Mouse (Mus musculus): ENCODE measurements around the gene Capn10.

The Capn10 gene

DNA sequence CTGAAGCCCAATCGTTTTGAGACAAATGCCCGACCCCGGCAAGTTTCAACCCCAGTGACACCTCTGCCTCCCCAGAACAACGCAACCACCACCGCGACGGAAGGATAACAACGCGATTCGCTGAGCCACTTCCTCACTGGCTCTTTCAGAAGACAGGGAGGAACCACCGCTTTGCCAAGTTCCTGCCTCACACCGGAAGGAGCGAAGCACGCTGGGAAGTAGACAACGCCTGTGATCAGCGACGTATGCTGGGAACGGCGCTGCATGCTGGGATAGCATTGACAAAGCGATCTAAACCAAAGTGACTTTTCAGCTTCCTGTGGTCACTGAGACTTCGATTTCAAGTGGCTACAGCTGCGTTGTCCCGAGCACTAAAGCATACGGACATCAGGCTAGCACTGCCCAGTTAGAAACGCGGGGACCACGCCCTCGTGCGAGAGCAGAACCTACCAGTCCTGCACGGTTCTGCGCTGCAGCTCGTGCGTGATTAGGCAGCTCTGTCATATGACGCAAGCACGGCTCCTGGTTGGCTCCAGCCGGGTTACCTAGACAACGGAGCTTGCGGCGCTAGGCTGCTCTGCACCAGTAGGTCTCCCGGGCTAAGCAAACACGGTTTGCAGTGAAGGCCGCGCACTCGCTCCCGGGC lies at the start of gene Capn10:
Gene Capn10, plus strand, starts transcription at position 195 of the 646 bp plus-strand sequence.
- peak; percentile 98 for DNase-seq (ENCODE audit: low read depth, low spot score)

DNA sequence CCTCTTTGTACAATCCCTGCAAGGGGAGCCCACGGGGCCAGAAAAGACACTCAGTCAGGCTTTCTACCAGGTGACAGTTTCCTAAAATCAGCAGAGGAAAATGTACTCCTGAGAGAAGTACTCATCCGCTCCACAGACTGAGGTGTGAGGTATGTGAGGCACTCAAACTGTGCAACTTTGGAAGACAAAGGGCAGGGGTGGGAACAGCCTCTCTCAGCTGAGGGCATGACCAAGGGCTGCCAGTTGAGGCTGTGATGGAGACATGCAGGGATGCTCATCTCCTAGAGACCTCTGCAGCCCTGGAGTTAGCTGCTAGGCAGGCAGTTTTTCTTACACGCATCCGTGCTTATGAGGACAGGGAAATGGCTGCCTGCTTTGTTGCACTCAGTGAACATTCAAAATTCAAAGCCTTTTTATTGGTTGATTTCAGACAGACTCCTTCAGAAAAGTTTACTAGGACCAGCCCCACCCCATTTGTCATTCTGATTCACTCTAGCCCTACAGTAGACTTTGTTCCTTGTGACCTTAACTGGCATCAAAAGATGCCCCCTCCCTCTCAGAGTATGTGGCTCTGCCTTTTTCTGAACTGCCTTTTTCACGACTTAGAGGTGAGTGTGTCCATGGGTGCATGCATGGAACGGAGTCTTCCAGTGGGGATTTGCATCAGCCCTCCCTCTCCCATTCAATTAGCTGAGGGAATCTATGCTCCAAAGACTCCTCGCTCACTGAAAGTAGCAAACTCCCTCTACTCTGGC lies 45.1 kb upstream of the Capn10 start:
- DNase-seq (ENCODE audit: low read depth, low spot score), result no peak

DNA sequence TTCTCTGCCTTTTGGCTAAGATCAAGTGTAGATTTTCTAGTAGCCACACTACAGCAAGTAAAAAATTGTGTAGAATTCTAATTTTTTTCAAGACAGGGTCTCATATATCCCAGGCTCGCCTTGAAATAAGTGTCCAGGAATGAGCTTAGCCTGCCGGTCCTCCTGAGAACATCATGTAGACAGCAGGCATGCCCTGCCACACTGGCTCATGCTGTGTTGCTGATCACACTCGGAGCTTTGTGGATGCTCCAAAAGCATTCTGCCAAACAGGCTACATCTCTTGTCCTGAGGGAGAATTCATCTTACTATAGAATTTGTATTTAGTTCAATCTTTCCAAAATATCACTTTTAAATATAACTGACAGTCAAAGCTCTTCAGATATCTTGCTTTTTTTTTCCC lies 41.4 kb upstream of the Capn10 start:
- DNase-seq (ENCODE audit: low read depth, low spot score), result no peak

DNA sequence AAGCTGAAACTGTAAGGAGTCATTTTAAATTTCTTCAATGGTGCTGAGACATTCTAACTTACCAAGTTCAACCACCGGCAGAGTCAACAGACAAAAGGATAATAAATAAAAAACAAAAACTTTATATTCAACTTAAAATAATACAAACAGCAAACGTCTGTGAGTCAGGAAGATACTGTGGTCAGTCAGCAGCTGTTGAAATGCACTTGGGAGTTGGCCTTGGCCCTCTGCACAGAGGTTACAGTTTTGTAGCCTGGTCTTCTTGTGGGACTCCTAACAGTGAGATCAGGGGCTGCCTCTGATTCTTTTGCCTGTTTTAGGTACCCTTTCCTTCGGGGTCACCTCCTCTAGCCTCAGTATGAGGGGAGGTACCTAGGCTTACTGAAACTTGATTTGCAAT lies 40.3 kb upstream of the Capn10 start:
- DNase-seq (ENCODE audit: low read depth, low spot score), result no peak

DNA sequence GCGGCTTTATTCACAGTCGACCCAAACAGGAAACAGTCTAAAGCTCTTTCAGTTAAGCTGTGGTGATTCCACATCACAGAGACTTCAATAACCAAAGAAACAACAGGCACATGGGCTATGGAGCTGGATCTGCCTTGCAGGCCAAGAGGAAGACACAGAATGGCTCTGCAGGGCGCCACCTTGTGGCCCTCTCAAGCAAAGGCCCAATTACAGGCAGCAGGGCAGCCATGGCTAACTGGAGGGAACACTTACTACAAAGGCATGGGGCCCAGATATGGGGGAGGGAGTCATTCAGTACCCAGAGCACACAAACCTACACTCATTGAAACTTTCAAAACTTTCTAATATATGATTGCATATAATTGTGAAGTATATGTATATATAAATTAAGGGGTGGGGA lies 39.1 kb upstream of the Capn10 start:
- DNase-seq (ENCODE audit: low read depth, low spot score), result peak; percentile 76

DNA sequence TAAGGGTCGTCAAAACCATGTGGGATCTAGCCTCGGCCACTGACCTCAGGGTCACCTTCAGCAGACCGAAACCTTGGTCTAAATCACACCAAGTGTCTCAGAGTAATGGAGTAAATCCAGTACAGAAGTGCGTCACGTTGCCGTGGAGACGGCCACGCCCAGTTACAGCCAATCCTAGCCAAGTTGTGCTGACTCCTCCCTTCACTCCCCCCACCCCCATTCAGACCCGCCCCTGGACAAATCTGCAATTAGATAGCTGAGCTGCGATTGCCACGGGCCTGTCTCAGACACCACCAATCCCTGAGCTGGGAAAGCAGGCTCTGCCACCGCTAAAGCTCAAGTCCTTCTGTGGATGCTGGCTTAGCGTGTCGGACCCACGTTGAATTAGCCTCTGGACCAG lies 31.4 kb upstream of the Capn10 start, which contains the start of gene Ankmy1:
Gene Ankmy1, minus strand, starts transcription at position 121 of the 400 bp plus-strand sequence.
- DNase-seq (ENCODE audit: low read depth, low spot score), result no peak

DNA sequence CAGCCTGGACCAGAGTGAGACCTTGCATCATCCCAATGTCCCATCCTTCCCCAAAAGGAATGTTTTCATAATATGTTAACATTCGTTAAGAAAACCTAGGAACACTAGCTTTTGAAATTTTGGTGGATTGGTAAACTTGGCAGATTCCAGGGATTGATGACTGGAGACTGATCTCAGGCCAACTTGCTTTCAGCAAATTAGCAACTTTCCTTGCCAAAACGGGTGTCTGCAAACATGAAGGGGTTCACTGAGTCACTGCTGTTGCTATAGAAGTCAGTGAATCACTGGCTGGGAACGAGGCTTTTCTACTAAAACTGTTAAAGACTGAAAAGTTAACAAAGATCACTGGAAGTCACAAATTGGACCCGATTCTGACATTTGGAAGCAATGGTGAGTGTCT lies 30.5 kb upstream of the Capn10 start:
- DNase-seq (ENCODE audit: low read depth, low spot score), result no peak

DNA sequence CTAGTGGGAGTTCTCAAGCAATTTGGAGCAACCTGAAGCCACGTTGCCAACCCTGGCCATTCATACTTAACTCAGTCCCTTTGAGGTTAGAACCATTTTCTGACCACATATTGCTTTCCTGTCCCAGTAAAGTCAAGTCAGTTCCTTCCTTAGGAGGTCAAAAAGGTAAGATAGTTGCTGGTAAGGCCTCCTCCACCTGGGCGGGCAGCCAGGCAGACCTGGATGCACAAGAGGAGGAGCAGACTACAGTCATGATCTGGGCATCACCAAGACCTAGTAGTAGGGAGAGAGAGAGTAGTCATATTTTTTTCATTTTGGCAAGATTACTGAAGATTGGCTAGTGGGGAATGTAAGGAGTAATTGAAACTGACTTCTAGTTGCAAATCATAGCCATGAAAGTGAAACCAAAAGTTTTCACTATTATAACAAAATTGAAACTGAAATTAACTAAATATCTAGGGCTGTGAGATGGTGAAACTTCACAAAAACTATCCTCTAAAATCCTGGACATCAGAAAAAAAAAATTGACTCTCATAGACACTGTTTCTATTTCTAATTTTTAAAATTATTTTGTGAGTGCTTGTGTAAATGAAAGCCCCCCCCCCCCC lies 28.4 kb upstream of the Capn10 start:
- peak; percentile 45 for DNase-seq (ENCODE audit: low read depth, low spot score)

DNA sequence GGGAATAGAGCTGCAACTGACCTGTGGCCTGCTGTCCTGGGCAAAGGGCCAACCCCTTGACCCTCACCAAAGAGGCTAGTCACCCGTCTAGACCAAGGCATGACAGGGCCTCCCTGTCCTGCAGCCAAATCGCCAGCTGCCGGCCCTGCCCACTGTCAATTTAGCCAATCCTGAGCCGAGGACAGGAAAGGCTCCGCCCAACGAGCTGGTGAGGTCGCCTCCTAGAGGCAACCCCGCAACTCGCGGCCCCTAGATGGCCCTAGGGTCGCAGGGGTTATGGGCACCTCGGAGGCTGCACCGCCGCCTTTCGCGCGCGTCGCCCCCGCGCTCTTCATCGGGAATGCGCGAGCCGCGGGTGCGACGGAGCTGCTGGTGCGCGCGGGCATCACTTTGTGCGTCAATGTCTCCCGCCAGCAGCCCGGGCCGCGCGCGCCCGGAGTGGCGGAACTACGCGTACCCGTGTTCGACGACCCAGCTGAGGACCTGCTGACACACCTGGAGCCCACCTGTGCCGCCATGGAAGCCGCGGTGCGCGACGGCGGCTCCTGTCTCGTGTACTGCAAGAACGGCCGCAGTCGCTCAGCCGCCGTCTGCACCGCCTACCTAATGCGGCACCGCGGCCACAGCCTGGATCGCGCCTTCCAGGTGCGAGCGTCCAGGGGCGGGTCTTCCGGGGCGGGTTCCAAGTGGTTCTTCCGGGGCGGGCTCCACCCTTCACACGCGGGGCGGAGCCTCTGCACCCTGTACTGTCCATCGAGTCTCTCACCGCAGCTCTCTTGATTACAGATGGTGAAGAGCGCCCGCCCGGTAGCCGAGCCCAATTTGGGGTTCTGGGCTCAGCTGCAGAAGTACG lies 27.2 kb upstream of the Capn10 start, which contains the start of gene Dusp28:
Gene Dusp28, plus strand, starts transcription at position 203 of the 853 bp plus-strand sequence.
- peak; percentile 92 for DNase-seq (ENCODE audit: low read depth, low spot score)

DNA sequence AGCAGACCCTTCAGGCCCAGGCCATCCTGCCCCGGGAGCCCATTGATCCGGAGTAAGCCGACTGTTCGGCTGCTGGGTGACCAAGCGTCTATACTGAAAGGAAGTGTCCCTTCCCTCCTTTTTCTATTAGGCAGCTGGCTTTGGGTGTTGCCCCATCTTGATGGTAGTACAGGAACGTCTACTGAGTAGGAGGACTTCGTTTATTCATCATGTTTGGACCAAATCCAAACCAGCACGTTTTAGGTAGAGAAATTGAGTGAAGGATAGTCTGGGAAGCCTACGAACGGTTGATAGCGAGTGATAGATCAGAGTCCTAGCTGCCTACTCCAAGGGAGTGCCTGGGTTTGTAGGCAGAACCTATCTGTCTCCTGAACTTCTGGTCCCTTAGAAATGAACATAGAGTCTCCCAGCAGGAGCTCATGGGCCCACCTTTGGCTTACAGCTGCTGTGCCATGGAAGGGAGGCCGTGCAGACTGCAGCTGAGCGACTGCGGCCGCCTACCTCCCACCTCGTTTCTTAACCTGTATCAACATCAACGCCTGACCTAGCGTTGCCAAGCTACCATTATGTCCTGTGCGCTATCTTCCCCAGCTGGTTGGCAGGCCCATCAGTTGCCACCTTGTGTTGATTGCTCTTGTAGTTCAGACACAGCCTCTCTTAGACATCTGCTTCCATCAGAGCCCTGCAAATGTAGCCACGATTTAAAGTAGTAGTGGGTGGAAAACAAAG lies 26.4 kb upstream of the Capn10 start:
- no peak for DNase-seq (ENCODE audit: low read depth, low spot score)

DNA sequence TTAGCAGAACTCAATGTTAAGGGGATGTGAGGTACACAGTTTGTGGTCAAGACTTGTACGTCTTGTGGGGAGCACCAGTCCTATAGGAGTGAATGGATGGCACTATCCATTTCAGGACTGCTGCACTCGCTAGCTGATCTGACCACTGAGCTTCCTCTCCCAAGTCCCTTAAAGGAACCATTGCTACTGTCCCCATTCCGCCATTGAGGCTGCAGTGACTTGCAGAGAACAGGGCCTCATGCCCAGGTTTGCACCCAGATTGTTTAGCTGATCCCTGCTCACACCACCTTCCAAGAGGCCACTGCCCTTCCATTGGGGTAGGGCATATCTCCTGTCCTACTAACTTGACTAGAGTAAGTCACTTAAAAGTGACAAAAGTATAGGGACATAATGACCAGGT lies 25.5 kb upstream of the Capn10 start:
- DNase-seq (ENCODE audit: low read depth, low spot score), result no peak

DNA sequence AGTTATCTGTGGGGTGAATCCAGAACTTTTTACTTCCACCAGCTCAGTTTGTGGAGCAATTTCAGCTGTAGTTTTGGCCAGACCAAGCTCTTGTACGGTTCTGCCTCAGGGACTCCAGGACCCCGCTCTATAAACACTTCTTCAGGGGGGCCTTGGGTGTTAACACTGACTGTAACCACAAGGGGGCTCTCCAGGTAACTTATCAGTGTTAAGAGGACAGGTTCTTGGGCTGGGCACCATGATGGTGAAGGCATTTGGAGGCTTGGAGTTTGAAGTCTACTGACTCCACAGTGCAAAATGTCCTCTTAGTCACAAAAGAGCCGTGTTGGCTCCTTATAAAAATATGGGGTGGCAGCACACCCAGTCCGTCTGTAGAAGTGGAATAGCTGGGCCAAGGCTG lies 25.1 kb upstream of the Capn10 start:
- DNase-seq (ENCODE audit: low read depth, low spot score), result peak; percentile 58

DNA sequence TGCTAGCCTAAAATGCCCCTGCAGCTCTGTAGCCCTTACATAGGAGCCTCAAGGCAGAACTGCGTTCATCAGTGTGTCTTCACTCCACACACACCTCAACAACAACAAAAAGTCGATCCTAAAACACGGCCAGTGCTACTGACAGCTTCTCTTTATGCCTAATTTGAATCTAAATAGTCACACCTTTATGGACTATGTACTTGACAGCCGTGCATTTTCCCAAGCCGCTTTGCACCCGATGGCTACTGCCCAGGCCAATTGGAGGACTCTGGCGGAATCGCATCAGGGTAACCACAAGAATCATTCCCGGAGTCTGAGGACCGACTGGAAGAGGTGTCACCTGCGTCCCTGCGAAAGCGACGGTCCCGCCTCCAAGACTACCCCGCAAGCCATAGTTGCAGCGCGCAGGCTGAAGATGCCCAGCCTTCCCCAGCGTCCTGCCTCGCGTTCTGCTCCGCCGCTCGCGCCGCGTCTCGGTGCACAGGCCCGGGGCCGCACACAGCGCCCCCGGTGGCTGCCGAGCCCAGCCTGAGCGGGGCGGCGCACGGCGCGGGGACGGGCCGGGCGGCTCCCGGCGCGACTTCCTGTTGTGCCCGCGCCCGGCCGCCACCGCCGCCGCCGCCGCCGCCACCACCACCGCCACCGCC lies 23.8 kb upstream of the Capn10 start, which contains the start of gene Rnpepl1:
Gene Rnpepl1, plus strand, starts transcription at position 545 of the 647 bp plus-strand sequence.
- peak; percentile 84 for DNase-seq (ENCODE audit: low read depth, low spot score)

DNA sequence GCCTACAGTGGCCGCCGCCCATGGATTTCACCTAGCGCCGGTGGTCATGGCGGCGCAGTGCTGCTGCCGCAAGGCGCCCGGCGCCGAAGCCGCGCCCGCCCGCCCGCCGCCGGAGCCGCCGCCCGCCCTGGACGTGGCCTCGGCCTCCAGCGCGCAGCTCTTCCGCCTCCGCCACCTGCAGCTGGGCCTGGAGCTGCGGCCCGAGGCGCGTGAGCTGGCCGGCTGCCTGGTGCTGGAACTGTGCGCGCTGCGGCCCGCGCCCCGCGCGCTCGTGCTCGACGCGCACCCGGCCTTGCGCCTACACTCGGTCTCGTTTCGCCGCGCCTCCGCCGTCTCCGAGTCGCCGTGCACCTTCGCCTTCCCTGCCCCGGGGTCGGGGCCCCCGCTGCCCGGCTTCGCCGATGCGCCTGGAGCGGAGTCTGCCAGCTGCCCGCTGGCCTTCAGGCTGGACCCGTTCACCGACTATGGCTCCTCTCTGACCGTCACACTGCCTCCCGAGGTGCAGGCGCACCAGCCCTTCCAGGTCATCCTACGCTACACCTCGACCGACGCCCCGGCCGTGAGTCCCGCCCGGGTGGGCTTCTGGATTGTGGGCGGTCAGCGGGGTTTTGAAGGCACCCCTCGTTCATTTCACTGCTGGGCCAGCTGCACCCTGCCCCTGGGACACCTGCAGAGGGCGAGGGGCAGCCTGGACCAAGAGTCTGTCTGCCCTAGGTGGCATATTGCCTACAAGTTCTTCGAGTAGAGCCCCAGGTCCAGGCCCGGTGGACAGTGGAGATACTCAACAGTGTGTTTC lies 23.1 kb upstream of the Capn10 start:
- peak; percentile 64 for DNase-seq (ENCODE audit: low read depth, low spot score)

DNA sequence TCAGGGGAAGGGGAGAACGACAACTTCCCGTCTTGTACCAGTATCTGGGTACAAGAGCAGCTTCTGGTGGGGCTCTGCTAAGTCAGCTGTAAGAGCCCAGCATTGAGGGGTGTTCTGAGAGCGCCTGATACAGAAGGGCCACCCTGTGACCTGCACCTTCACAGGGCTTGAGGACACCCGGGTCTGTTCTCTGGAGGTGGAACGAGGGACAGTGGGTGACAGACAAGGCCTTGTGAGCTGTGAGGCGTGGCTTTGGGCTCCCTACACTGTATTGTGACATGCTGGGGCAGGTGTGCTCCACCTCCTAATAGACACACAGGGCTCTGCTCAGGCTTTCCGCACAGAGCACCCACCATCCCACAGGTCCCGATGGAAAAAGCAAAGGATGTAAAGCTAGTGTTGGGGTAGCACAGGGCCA lies 22.4 kb upstream of the Capn10 start:
- no peak for DNase-seq (ENCODE audit: low read depth, low spot score)

DNA sequence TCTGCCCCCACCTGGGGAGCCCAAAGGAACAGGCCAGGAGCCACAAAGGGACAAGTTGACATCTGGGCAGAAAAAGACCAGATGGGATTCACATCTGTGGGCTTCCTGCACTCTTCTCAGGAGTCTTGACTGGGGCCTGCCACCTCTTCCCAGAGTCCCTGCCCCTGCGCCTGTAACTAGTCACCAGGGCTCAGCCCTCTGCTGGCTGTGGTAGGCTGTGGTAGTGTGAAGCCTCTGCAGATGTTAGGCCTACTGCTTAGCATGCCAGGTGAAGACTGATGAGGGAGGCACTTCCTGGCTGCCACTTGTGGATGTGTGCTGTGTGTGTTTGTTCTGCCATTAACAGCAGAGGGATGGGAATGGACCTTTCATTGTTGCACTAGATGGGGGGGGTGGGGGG lies 21.9 kb upstream of the Capn10 start:
- DNase-seq (ENCODE audit: low read depth, low spot score), result peak; percentile 50

DNA sequence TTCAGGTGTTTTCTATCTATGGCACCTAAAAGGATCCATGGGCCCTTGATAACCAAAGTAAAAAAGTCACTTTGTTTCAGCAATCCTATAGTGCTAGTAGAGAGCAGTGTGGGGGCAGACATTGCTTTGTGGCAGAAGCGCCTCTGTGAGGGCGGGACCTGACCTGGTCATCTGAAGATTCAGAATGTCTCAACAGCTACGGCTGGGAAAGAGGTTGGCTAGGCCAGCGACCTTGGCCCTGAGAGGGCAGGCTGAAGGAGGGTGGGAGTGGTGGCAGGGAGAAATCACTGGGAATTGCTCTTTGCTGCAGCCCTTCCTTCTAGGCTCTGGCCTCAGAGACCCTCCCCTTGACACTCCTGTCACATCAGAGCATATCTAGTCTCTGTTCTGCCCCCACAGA lies 19.9 kb upstream of the Capn10 start:
- DNase-seq (ENCODE audit: low read depth, low spot score), result no peak

DNA sequence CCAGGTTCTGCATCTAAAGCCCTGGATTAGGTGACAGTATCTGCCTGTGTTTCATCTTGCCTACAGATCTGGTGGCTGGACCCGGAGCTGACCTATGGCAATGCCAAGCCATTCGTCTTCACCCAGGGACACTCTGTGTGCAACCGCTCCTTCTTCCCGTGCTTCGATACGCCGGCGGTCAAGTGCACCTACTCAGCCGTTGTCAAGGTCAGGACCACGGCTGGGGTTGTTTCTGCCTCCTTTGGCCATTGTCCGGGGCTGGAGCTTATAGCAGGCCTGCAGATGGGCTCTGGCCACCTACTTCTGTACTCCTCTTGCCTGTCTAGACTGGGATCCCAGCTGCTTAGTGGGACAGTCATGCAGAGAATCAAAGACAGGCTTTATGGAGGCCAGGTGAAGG lies 19.2 kb upstream of the Capn10 start:
- DNase-seq (ENCODE audit: low read depth, low spot score), result no peak

DNA sequence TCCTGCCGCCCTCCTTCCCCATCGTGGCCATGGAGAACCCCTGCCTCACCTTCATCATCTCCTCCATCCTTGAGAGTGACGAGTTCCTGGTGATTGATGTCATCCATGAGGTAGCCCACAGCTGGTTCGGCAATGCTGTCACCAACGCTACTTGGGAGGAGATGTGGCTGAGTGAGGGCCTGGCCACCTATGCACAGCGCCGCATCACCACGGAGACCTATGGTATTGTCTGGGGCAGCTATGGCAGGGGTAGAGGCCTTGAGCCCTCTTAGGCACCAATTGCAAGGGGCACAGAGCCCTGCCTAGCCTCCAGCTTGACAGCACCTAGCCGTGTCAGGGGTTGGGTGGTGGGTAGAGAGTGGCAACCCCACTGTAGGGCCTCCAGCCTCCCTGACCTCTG lies 17.5 kb upstream of the Capn10 start:
- DNase-seq (ENCODE audit: low read depth, low spot score), result no peak

DNA sequence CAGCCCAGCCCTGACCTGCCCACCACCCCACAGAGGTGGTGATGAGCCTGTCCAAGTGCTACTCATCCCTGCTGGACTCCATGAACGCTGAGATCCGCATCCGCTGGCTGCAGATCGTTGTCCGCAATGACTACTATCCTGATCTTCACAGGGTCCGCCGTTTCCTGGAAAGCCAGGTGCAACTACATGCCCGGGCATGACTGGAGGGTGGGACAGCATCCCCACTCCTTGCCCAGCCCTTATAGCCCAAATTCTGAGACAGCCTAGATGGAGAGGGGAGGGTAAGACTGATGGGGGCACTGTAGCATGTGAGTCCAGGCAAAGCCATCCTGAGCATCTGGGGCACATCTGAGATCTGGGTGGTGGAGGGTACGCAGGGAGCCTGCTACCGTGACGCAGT lies 15.0 kb upstream of the Capn10 start:
- no peak for DNase-seq (ENCODE audit: low read depth, low spot score)
